Mouse (Mus musculus) skeletal muscle tissue, adult 2 months (tissue): Measurements from ENCODE around the gene Irgm2.

Experiments
- DNase-seq: peaks from one replicate; pipeline ENCODE4 v3.0.0-alpha.2; 2012; ENCODE audit warnings: low read depth, low spot score

The Irgm2 gene

DNA sequence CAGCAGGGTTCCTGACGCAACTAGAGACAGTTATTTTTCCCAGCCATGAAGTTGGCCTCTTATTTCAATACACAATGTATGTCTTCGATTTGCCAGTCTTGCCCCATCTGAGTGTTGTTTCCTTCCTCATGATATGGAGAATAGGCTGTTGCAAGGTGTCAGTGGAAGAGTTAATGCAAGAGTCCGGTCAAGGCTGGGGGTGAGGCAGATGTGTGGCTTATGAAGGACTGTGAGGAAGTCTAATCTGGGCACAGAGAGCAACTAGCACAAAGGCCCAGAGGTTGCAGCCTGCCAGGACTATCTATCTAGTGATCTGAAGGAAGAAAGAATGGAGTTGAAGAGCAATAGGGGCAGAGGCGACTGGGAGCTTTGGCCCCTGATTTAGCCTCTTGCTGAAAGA lies 60.7 kb downstream of the Irgm2 start:
- no peak for DNase-seq

DNA sequence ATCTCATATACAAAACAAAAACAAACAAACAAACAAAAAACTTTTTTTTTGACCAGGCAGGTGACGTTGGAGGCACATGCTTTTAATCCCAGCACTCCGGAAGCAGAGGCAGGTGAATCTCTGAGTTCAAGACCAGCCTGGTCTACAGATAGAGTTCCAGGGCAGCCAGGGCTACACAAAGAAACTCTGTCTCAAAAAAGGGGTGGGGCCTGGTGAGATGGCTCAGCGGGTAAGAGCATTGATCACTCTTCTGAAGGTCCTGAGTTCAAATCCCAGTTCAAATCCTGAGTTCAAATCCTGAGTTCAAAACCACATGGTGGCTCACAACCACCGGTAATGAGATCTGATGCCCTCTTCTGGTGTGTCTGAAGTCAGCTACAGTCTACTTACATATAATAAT lies 62.4 kb downstream of the Irgm2 start:
- no peak for DNase-seq

DNA sequence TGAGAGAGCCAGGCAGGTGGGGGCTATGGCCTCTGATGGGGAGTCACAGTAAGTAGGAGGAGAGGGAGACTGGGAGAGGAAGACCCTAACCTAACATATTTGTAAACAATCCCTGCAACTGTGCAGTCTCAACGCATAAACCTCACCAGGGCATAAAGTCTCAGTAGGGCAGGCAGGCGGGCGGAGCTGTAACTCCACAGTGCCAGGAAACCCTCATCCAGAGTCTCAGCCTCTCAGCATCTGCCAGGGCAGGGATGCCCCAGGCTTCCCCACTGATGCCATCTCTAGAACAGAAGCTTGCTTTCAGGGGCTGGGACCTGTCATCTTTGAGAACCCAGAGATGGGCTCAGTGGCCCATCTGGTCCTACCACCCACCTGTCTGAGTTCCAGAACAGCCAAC lies 62.9 kb downstream of the Irgm2 start:
- DNase-seq, result no peak

DNA sequence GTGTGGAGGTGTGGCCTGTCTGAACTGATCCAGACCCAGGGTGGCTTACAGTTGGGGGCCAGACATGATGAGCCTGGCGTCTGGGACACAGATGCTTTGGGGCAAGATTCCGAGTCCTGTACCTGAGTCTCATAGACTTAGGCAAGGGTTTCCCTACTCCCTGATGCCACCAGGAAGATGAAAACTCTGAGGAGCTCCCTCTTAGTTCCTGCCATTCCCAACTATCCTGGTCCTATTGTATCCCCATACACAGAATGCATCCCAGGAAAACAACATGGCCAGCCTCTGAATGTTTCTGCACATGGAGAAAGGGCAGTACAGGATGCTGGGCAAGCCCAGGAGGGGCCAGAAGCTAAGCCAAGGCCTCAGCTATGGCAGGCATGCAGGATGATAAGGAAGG lies 64.1 kb downstream of the Irgm2 start:
- no peak for DNase-seq

DNA sequence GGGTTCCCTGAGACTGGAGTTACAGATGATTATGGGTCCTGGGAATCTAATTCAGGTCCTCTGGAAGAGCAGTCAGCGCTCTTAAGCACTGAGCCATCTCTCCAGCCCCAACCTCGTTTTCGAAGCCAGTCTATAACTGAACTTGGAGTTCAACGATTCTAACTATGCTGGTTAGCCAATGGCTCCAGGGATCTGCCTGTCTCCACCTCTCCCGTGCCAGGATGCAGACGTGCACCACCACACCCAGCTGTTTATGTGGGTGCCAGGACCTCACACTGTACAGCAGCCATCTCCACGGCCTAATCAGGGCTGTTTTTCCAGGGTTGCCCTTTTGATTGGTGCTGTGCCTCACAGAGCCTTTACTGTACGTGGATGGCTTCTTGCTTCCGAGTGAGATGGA lies 65.1 kb downstream of the Irgm2 start:
- DNase-seq, result no peak

DNA sequence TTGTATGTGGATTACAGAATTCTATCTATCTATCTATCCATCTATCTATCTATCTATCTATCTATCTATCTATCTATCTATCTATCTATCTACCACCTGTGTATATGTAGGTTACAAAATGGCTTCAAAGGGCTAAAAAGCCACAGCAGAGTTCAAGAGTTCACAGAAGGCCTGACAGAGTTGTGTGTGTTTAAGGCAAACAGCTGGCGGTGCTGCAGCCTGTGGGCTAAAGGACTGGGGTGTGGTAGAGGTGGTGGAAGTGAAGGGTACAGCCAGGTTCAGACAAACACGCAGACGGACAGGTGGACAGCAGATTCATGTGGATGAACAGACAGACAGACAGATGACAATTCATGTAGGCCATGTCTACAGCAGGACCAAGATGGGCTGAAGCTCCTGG lies 68.9 kb downstream of the Irgm2 start:
- DNase-seq, result no peak
